Mouse (Mus musculus): ENCODE measurements at regions not wholly inside any gene's neighbourhood (a gene's known extent, or its start where the extent isn't known, plus 50 kb on each side); places are given as distances from the start of the nearest gene placed in this dataset.

- DNase-seq (ENCODE audit: extremely low read depth, low read depth, low spot score), result peak; percentile 35
- 48% methylated on average over 10 of the region's 10 CpGs for WGBS
- no peak overlapping the region for H3K9ac ChIP-seq (ENCODE audit: low read depth, low read length)
Measured at GRCm38 (mm10) chr17:80813194-80813593, 84.9 kb upstream of the Map4k3 start.

GRCm38 (mm10) chr17:80809275-80809674 is 81.0 kb upstream of the Map4k3 start:
- Histone ChIP-seq H3K4me1 (ENCODE audit: control insufficient read depth, insufficient read depth, low read length) (peaks cover 5% of the 10 kb centered on the region; the same call in 1 of the 2 replicates), H3K36me3 (ENCODE audit: control insufficient read depth, insufficient read depth, low read length) (no peaks in the 10 kb centered on the region), H3K27me3 (ENCODE audit: control insufficient read depth, insufficient read depth, low read length) (no peaks in the 10 kb centered on the region), H3K27ac (replicated peaks; ENCODE audit: insufficient read depth, low read depth, low read length) (no peak overlapping the region), H3K4me3 (ENCODE audit: insufficient read depth, low read depth, low read length) (no peak overlapping the region), H3K9ac (ENCODE audit: low read depth, low read length) (no peak overlapping the region), H3K79me2 (ENCODE audit: control insufficient read depth, insufficient read depth, low read length) (no peaks in the 10 kb centered on the region)
- 97% methylated on average over 5 of the region's 5 CpGs for WGBS
- TF ChIP-seq CTCF (IDR thresholded peaks at IDR 0.05; ENCODE audit: low read depth, low read length) (no peak), POLR2A (IDR thresholded peaks at IDR 0.05; ENCODE audit: extremely low read depth, insufficient read depth, low read length) (no peak)
- DNase-seq (ENCODE audit: extremely low read depth, low read depth, low spot score), result no peak

More at GRCm38 (mm10) chr17:80813194-80813593, 84.9 kb upstream of the Map4k3 start:
- no peak overlapping the region for H3K27ac ChIP-seq (replicated peaks; ENCODE audit: insufficient read depth, low read depth, low read length)
- TF ChIP-seq CTCF (IDR thresholded peaks at IDR 0.05; ENCODE audit: low read depth, low read length), result no peak
- TF ChIP-seq POLR2A (IDR thresholded peaks at IDR 0.05; ENCODE audit: extremely low read depth, insufficient read depth, low read length), result no peak
- peaks cover 5% of the 10 kb centered on the region; the same call in 1 of the 2 replicates for H3K4me1 ChIP-seq (ENCODE audit: control insufficient read depth, insufficient read depth, low read length)
- no peak overlapping the region for H3K4me3 ChIP-seq (ENCODE audit: insufficient read depth, low read depth, low read length)
- H3K36me3 ChIP-seq (ENCODE audit: control insufficient read depth, insufficient read depth, low read length), result no peaks in the 10 kb centered on the region
- no peaks in the 10 kb centered on the region for H3K27me3 ChIP-seq (ENCODE audit: control insufficient read depth, insufficient read depth, low read length)
- H3K79me2 ChIP-seq (ENCODE audit: control insufficient read depth, insufficient read depth, low read length), result no peaks in the 10 kb centered on the region

- no peaks in the 10 kb centered on the region for H3K36me3 ChIP-seq (ENCODE audit: control insufficient read depth, insufficient read depth, low read length)
- DNase-seq (ENCODE audit: extremely low read depth, low read depth, low spot score), result no peak
Measured at GRCm38 (mm10) chr17:80808069-80808468, 79.8 kb upstream of the Map4k3 start.

GRCm38 (mm10) chr17:80803361-80803915 is 75.2 kb upstream of the Map4k3 start:
- DNase-seq (ENCODE audit: extremely low read depth, low read depth, low spot score), result no peak

More at GRCm38 (mm10) chr17:80808069-80808468, 79.8 kb upstream of the Map4k3 start:
- Histone ChIP-seq H3K27ac (replicated peaks; ENCODE audit: insufficient read depth, low read depth, low read length) (no peak overlapping the region), H3K79me2 (ENCODE audit: control insufficient read depth, insufficient read depth, low read length) (no peaks in the 10 kb centered on the region), H3K9ac (ENCODE audit: low read depth, low read length) (no peak overlapping the region), H3K4me1 (ENCODE audit: control insufficient read depth, insufficient read depth, low read length) (peaks cover 2% of the 10 kb centered on the region; the same call in 1 of the 2 replicates), H3K4me3 (ENCODE audit: insufficient read depth, low read depth, low read length) (no peak overlapping the region), H3K27me3 (ENCODE audit: control insufficient read depth, insufficient read depth, low read length) (no peaks in the 10 kb centered on the region)
- TF ChIP-seq POLR2A (IDR thresholded peaks at IDR 0.05; ENCODE audit: extremely low read depth, insufficient read depth, low read length) (no peak), CTCF (IDR thresholded peaks at IDR 0.05; ENCODE audit: low read depth, low read length) (no peak)
- 66% methylated on average over 10 of the region's 10 CpGs for WGBS

GRCm38 (mm10) chr17:80802622-80803021 is 74.3 kb upstream of the Map4k3 start:
- no peak overlapping the region for H3K9ac ChIP-seq (ENCODE audit: low read depth, low read length)
- H3K27ac ChIP-seq (replicated peaks; ENCODE audit: insufficient read depth, low read depth, low read length), result no peak overlapping the region
- no peak overlapping the region for H3K4me3 ChIP-seq (ENCODE audit: insufficient read depth, low read depth, low read length)
- H3K4me1 ChIP-seq (ENCODE audit: control insufficient read depth, insufficient read depth, low read length), result peaks cover 2% of the 10 kb centered on the region; the same call in 1 of the 2 replicates
- no peaks in the 10 kb centered on the region for H3K79me2 ChIP-seq (ENCODE audit: control insufficient read depth, insufficient read depth, low read length)
- WGBS, result 47% methylated on average over 10 of the region's 10 CpGs
- DNase-seq (ENCODE audit: extremely low read depth, low read depth, low spot score), result peak; percentile 32
- TF ChIP-seq POLR2A (IDR thresholded peaks at IDR 0.05; ENCODE audit: extremely low read depth, insufficient read depth, low read length), result no peak
- TF ChIP-seq CTCF (IDR thresholded peaks at IDR 0.05; ENCODE audit: low read depth, low read length), result no peak
- no peaks in the 10 kb centered on the region for H3K27me3 ChIP-seq (ENCODE audit: control insufficient read depth, insufficient read depth, low read length)
- H3K36me3 ChIP-seq (ENCODE audit: control insufficient read depth, insufficient read depth, low read length), result no peaks in the 10 kb centered on the region

More at GRCm38 (mm10) chr17:80803361-80803915, 75.2 kb upstream of the Map4k3 start:
- Histone ChIP-seq H3K27me3 (ENCODE audit: control insufficient read depth, insufficient read depth, low read length) (no peaks in the 10 kb centered on the region), H3K36me3 (ENCODE audit: control insufficient read depth, insufficient read depth, low read length) (no peaks in the 10 kb centered on the region), H3K9ac (ENCODE audit: low read depth, low read length) (no peak overlapping the region), H3K4me1 (ENCODE audit: control insufficient read depth, insufficient read depth, low read length) (peaks cover 2% of the 10 kb centered on the region; the same call in 1 of the 2 replicates), H3K27ac (replicated peaks; ENCODE audit: insufficient read depth, low read depth, low read length) (no peak overlapping the region), H3K4me3 (ENCODE audit: insufficient read depth, low read depth, low read length) (no peak overlapping the region), H3K79me2 (ENCODE audit: control insufficient read depth, insufficient read depth, low read length) (no peaks in the 10 kb centered on the region)
- TF ChIP-seq CTCF (IDR thresholded peaks at IDR 0.05; ENCODE audit: low read depth, low read length) (no peak), POLR2A (IDR thresholded peaks at IDR 0.05; ENCODE audit: extremely low read depth, insufficient read depth, low read length) (no peak)
- WGBS, result 89% methylated on average over 8 of the region's 8 CpGs

GRCm38 (mm10) chr17:80801991-80802390 is 73.7 kb upstream of the Map4k3 start:
- H3K79me2 ChIP-seq (ENCODE audit: control insufficient read depth, insufficient read depth, low read length), result no peaks in the 10 kb centered on the region
- TF ChIP-seq CTCF (IDR thresholded peaks at IDR 0.05; ENCODE audit: low read depth, low read length), result no peak
- no peak for TF ChIP-seq POLR2A (IDR thresholded peaks at IDR 0.05; ENCODE audit: extremely low read depth, insufficient read depth, low read length)
- no peak overlapping the region for H3K9ac ChIP-seq (ENCODE audit: low read depth, low read length)
- H3K4me3 ChIP-seq (ENCODE audit: insufficient read depth, low read depth, low read length), result no peak overlapping the region
- 66% methylated on average over 8 of the region's 8 CpGs for WGBS
- no peaks in the 10 kb centered on the region for H3K27me3 ChIP-seq (ENCODE audit: control insufficient read depth, insufficient read depth, low read length)
- H3K27ac ChIP-seq (replicated peaks; ENCODE audit: insufficient read depth, low read depth, low read length), result peak overlapping the region; percentile 45; the same call in 1 of the 2 replicates
- no peak for DNase-seq (ENCODE audit: extremely low read depth, low read depth, low spot score)
- H3K4me1 ChIP-seq (ENCODE audit: control insufficient read depth, insufficient read depth, low read length), result peaks cover 2% of the 10 kb centered on the region; the same call in 1 of the 2 replicates
- H3K36me3 ChIP-seq (ENCODE audit: control insufficient read depth, insufficient read depth, low read length), result no peaks in the 10 kb centered on the region

Measured in liver, adult 2 months (tissue).